Mouse (Mus musculus): ENCODE data around the gene Serpina16. TPM values are rescaled to one million over a fixed set of nuclear protein-coding genes. Genes with fewer than 3 reads are reported as not detected.

Gene Serpina16
- total RNA-seq, 1 experiment from 2014 or later, result not detected

GRCm38 (mm10) chr12:103660076-103660475, 15.9 kb downstream of the Serpina16 start:
- ATAC-seq (replicated peaks; ENCODE audit: insufficient number of reproducible peaks, low FRiP score, low TSS enrichment, poor library complexity, severe bottlenecking), result no peak

GRCm38 (mm10) chr12:103659171-103659570, 16.8 kb downstream of the Serpina16 start:
- ATAC-seq (replicated peaks; ENCODE audit: insufficient number of reproducible peaks, low FRiP score, low TSS enrichment, poor library complexity, severe bottlenecking), result no peak

GRCm38 (mm10) chr12:103657991-103658390, 17.9 kb downstream of the Serpina16 start:
- no peak for ATAC-seq (replicated peaks; ENCODE audit: insufficient number of reproducible peaks, low FRiP score, low TSS enrichment, poor library complexity, severe bottlenecking)

GRCm38 (mm10) chr12:103656848-103657626, 18.9 kb downstream of the Serpina16 start, which contains the start of gene Serpina6:
Serpina6 (minus strand) TSS chr12:103657212.
- ATAC-seq (replicated peaks; ENCODE audit: insufficient number of reproducible peaks, low FRiP score, low TSS enrichment, poor library complexity, severe bottlenecking), result no peak

GRCm38 (mm10) chr12:103655123-103656044, 20.6 kb downstream of the Serpina16 start:
- ATAC-seq (replicated peaks; ENCODE audit: insufficient number of reproducible peaks, low FRiP score, low TSS enrichment, poor library complexity, severe bottlenecking), result no peak

- no peak for ATAC-seq (replicated peaks; ENCODE audit: insufficient number of reproducible peaks, low FRiP score, low TSS enrichment, poor library complexity, severe bottlenecking)
Observed at GRCm38 (mm10) chr12:103653836-103654235, 22.1 kb downstream of the Serpina16 start.

GRCm38 (mm10) chr12:103646314-103646713, 29.6 kb downstream of the Serpina16 start:
- ATAC-seq (replicated peaks; ENCODE audit: insufficient number of reproducible peaks, low FRiP score, low TSS enrichment, poor library complexity, severe bottlenecking), result no peak

- no peak for ATAC-seq (replicated peaks; ENCODE audit: insufficient number of reproducible peaks, low FRiP score, low TSS enrichment, poor library complexity, severe bottlenecking)
Observed at GRCm38 (mm10) chr12:103644601-103645000, 31.3 kb downstream of the Serpina16 start.

- ATAC-seq (replicated peaks; ENCODE audit: insufficient number of reproducible peaks, low FRiP score, low TSS enrichment, poor library complexity, severe bottlenecking), result no peak
Observed at GRCm38 (mm10) chr12:103643818-103644217, 32.1 kb downstream of the Serpina16 start.

- no peak for ATAC-seq (replicated peaks; ENCODE audit: insufficient number of reproducible peaks, low FRiP score, low TSS enrichment, poor library complexity, severe bottlenecking)
Observed at GRCm38 (mm10) chr12:103643336-103643735, 32.6 kb downstream of the Serpina16 start.

GRCm38 (mm10) chr12:103635846-103636245, 40.1 kb downstream of the Serpina16 start:
- no peak for ATAC-seq (replicated peaks; ENCODE audit: insufficient number of reproducible peaks, low FRiP score, low TSS enrichment, poor library complexity, severe bottlenecking)

GRCm38 (mm10) chr12:103634430-103634829, 41.5 kb downstream of the Serpina16 start:
- ATAC-seq (replicated peaks; ENCODE audit: insufficient number of reproducible peaks, low FRiP score, low TSS enrichment, poor library complexity, severe bottlenecking), result no peak

GRCm38 (mm10) chr12:103631203-103631612, 44.7 kb downstream of the Serpina16 start, which contains the start of gene Serpina10:
Serpina10 (minus strand) TSS chr12:103631444.
- ATAC-seq (replicated peaks; ENCODE audit: insufficient number of reproducible peaks, low FRiP score, low TSS enrichment, poor library complexity, severe bottlenecking), result no peak

Other genes with a start within 250 kb of the Serpina16 start
- gene Ifi27, start 241.9 kb downstream of the Serpina16 start, total RNA-seq (2017), result 33.7 to 72.1 TPM (median 37.1 TPM) in 3 replicates
- 199 to 360 TPM (median 283 TPM) in 3 replicates for gene Ifi27l2a, start 232.5 kb downstream of the Serpina16 start, total RNA-seq (2017)
- 3.0 TPM in 1 of 3 replicates, not detected in the others for gene Ifi27l2b, start 218.9 kb downstream of the Serpina16 start, total RNA-seq (2017)
- gene Ppp4r4, start 143.9 kb downstream of the Serpina16 start, total RNA-seq (2017), result 0.29 to 0.75 TPM (median 0.39 TPM) in 3 replicates
- gene Serpina10, start 44.7 kb downstream of the Serpina16 start, total RNA-seq (2017), result not detected in 3 replicates
- gene Serpina6, start 18.9 kb downstream of the Serpina16 start, total RNA-seq (2017), result not detected in 3 replicates
- gene Serpina1f, start 19.4 kb upstream of the Serpina16 start, total RNA-seq (2017), result not detected in 3 replicates
- not detected in 3 replicates for gene Serpina1d, start 97.5 kb upstream of the Serpina16 start, total RNA-seq (2017)
- not detected in 3 replicates for gene Serpina1b, start 154.2 kb upstream of the Serpina16 start, total RNA-seq (2017)
- gene Serpina1a, start 187.4 kb upstream of the Serpina16 start, total RNA-seq (2017), result not detected in 3 replicates
- not detected in 3 replicates for gene Serpina1c, start 228.7 kb upstream of the Serpina16 start, total RNA-seq (2017)